Mouse (Mus musculus) neural tube, embryonic 11.5 days (tissue): Measurements from ENCODE around the gene Gm10309. TPM values are rescaled to one million over a fixed set of nuclear protein-coding genes. Genes with fewer than 3 reads are reported as not detected.

Source experiments
- ATAC-seq: fragments of 200-750 bp; cut with Nextera tagmentation; 2 replicates; pipeline ENCODE4 v1.8.0; 2017; ENCODE audit warnings: moderate number of reproducible peaks, mild to moderate bottlenecking, moderate TSS enrichment, moderate library complexity; ENCODE audit not compliant: insufficient read depth, low FRiP score, low TSS enrichment
- DNase-seq: peaks from one replicate; pipeline ENCODE4 v3.0.0-alpha.2; 2015; ENCODE audit warnings: low spot score
- H3K27ac ChIP-seq: fragments of 300-500 bp; sonication (generic); 2 replicates; pipeline ENCODE4 v1.5.1; 2014; ENCODE audit warnings: low read depth, mild to moderate bottlenecking, low read length
- H3K27me3 ChIP-seq: fragments of 300-500 bp; sonication (generic); 2 replicates; pipeline ENCODE4 v1.6.1; 2014; ENCODE audit warnings: mild to moderate bottlenecking, low read length, mixed read lengths; ENCODE audit not compliant: control insufficient read depth, insufficient read depth
- H3K36me3 ChIP-seq: fragments of 300-500 bp; sonication (generic); 2 replicates; pipeline ENCODE4 v1.6.1; 2014; ENCODE audit warnings: mild to moderate bottlenecking, low read length, moderate library complexity, mixed read lengths; ENCODE audit not compliant: control insufficient read depth, insufficient read depth
- H3K4me1 ChIP-seq: fragments of 300-500 bp; sonication (generic); 2 replicates; pipeline ENCODE4 v1.6.1; 2014; ENCODE audit warnings: low read length, mixed read lengths; ENCODE audit not compliant: control insufficient read depth, insufficient read depth
- H3K4me2 ChIP-seq: fragments of 300-500 bp; sonication (generic); 2 replicates; pipeline ENCODE4 v1.6.1; 2014; ENCODE audit warnings: low read depth, mild to moderate bottlenecking, moderate library complexity
- H3K4me3 ChIP-seq: fragments of 300-500 bp; sonication (generic); 2 replicates; pipeline ENCODE4 v1.5.1; 2014; ENCODE audit warnings: low read depth, low read length
- H3K9ac ChIP-seq: fragments of 300-500 bp; sonication (generic); 2 replicates; pipeline ENCODE4 v1.6.1; 2014; ENCODE audit warnings: mild to moderate bottlenecking, low read length
- H3K9me3 ChIP-seq: fragments of 300-500 bp; sonication (generic); 2 replicates; pipeline ENCODE4 v1.6.1; 2016; ENCODE audit warnings: low read length; ENCODE audit not compliant: control insufficient read depth
- WGBS: fragments of 180-500 bp; shearing (Covaris S2); extraction: QIAGEN DNeasy Blood & Tissue Kit; methylation state at CpG from one replicate; pipeline ENCODE4 v1.1.7; 2014; 5-methylcytosine and 5-hydroxymethylcytosine counted together
- polyA plus RNA-seq: library from polyadenylated mRNA; unstranded; fragments of >200 nt; fragmentation: Nextera tagmentation; extraction: Ambion mirVana; gene quantifications from 2 replicates; pipeline ENCODE4 v1.2.1, GENCODE M21; 2014

The Gm10309 gene
- polyA plus RNA-seq, 1 experiment from 2014 or later: 0.23 TPM

DNA sequence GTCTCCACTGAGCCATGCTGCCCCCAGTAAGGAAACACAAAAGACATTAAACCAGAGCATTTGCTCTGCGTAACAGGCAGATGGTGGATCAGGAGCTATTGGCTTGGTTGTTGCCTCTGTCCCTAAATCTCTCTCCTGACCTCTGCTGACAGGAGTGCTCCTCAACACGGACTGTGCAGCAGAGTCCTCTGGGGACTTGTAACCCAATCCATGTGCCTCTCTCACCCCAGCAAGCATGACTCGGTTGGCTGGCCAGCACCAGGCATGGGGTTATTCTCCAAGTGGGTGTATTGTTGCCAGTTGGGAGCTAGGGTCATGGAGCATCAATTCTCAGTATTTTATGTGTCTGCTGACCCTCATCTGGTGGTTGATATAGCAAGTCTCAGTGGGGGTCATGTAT, 41.7 kb downstream of the Gm10309 start:
- Histone ChIP-seq H3K36me3 (no peaks in the 10 kb centered on the region), H3K27ac (no peak overlapping the region), H3K4me3 (no peak overlapping the region), H3K9ac (no peak overlapping the region), H3K4me2 (no peak overlapping the region), H3K9me3 (no peaks in the 10 kb centered on the region), H3K27me3 (no peaks in the 10 kb centered on the region), H3K4me1 (peaks cover 14% of the 10 kb centered on the region)
- WGBS: 43% methylated on average over 3 of the region's 3 CpGs
- DNase-seq: no peak
- no peak for ATAC-seq

DNA sequence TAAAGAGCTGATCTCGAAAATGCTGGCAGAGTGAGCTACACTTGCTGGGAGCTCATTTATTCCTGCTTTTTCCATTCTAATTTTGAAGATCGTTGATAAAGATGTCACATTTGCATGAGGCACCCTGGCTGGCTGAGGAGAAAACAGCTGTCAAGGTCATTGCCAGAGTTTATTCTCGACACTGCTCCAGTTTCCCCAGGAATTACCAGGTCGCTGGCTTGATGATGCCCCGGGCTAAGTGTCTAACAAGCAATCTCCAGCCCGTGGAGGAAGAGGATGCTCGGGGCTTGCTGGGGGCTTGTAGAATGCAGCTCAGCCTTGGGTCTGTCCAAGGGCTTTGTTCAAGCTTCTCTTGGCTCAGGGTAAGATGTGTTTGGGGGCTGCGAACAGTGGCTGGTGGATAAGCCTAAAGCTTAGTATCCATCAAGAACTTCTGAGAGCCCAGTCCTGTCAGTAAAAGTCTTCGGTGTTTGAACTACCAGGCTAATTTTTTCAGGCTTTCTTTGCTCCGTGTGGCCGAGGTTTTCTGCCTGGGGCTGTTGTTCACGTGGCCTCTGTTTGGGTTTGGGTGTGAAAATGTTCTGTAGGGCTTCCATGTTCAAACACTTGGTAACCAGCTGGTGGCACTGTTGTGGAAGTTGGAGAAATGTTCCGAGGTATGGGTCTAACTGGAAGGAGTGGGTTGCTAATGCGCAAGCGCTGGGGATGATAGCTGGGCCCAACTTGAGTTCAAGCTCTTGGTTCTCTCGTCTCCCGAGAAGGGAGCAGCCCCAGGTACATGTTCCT, 44.2 kb downstream of the Gm10309 start:
- Histone ChIP-seq H3K36me3 (no peaks in the 10 kb centered on the region), H3K4me3 (no peak overlapping the region), H3K27me3 (no peaks in the 10 kb centered on the region), H3K4me1 (peaks cover 13% of the 10 kb centered on the region), H3K4me2 (no peak overlapping the region), H3K27ac (no peak overlapping the region), H3K9ac (no peak overlapping the region), H3K9me3 (no peaks in the 10 kb centered on the region)
- ATAC-seq (no peak), DNase-seq (no peak)
- WGBS: 78% methylated on average over 17 of the region's 17 CpGs

DNA sequence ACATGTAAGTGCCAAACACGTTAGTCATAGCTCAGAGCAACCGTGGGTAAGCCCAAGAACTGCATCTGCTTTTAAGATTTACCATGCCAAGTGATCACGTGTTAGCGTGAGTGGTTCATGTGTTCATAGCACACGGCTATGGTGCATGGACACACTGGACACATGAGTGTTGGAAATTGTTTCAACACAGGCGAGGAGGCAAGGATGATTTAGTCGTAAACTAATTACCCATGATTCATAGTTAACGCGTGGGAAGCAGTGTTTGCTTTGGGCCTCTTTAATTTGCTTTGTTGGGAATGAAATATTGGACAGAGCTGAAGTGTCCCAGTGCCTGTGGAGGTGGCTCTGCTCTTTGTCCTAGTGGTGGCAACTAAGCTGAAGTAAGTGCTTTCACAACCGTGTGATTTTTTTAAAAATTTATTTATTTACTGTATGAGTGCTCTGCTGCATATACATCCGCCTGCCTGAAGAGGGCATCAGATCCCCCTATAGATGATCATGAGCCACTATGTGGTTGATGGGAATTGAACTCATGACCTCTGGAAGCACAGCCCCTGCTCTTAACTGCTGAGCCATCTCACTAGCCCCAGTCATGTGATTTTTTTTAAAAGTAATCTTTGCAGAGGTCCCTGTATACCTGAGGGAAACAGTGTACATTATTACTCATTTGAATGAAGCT, 46.6 kb downstream of the Gm10309 start:
- no peak for ATAC-seq
- no peak for DNase-seq
- 78% methylated on average over 11 of the region's 11 CpGs for WGBS
- Histone ChIP-seq H3K4me2 (no peak overlapping the region), H3K27ac (no peak overlapping the region), H3K9ac (no peak overlapping the region), H3K4me3 (no peak overlapping the region), H3K9me3 (no peaks in the 10 kb centered on the region), H3K36me3 (no peaks in the 10 kb centered on the region), H3K4me1 (no peaks in the 10 kb centered on the region), H3K27me3 (no peaks in the 10 kb centered on the region)

GRCm38 (mm10) chr17:86456512-86456911, 48.5 kb downstream of the Gm10309 start:
- Histone ChIP-seq H3K27me3 (no peaks in the 10 kb centered on the region), H3K27ac (no peak overlapping the region), H3K4me2 (no peak overlapping the region), H3K4me3 (no peak overlapping the region), H3K36me3 (no peaks in the 10 kb centered on the region), H3K4me1 (no peaks in the 10 kb centered on the region), H3K9ac (no peak overlapping the region), H3K9me3 (no peaks in the 10 kb centered on the region)
- no peak for DNase-seq
- no peak for ATAC-seq
- 86% methylated on average over 6 of the region's 6 CpGs for WGBS

DNA sequence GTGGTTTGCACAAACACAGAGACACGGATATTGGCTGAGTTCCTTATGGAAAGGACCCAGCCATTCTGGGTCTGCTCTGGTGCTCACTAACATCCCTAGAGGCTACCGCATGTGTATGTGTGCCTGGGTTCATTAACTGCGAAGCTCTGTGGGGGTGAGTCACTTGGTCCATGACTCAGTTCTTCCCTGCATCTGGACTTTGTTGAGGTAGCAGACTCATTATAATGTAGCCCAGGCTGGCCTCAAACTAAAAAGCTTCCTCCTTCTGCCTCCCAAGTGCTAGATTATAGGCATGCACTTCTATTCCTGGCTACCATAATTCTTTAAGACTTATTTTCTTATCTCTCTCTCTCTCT, 50.7 kb downstream of the Gm10309 start:
- Histone ChIP-seq H3K4me2 (no peak overlapping the region), H3K4me3 (no peak overlapping the region), H3K4me1 (no peaks in the 10 kb centered on the region), H3K36me3 (no peaks in the 10 kb centered on the region), H3K9ac (no peak overlapping the region), H3K27ac (no peak overlapping the region), H3K9me3 (no peaks in the 10 kb centered on the region), H3K27me3 (no peaks in the 10 kb centered on the region)
- 82% methylated on average over 3 of the region's 3 CpGs for WGBS
- DNase-seq (no peak), ATAC-seq (no peak)

GRCm38 (mm10) chr17:86453673-86454350, 51.2 kb downstream of the Gm10309 start:
- Histone ChIP-seq H3K9ac (no peak overlapping the region), H3K36me3 (no peaks in the 10 kb centered on the region)

GRCm38 (mm10) chr17:86452934-86453333, 52.1 kb downstream of the Gm10309 start:
- H3K4me3 ChIP-seq: no peak overlapping the region
- no peak overlapping the region for H3K27ac ChIP-seq
- no peaks in the 10 kb centered on the region for H3K36me3 ChIP-seq
- H3K9ac ChIP-seq: no peak overlapping the region
- DNase-seq (no peak), ATAC-seq (no peak)
- no peaks in the 10 kb centered on the region for H3K27me3 ChIP-seq
- H3K4me1 ChIP-seq: no peaks in the 10 kb centered on the region
- WGBS: 91% methylated on average over 4 of the region's 4 CpGs
- no peak overlapping the region for H3K4me2 ChIP-seq
- H3K9me3 ChIP-seq: no peaks in the 10 kb centered on the region; the same call in 1 of the 2 replicates

More at GRCm38 (mm10) chr17:86453673-86454350, 51.2 kb downstream of the Gm10309 start:
- no peak for DNase-seq
- Histone ChIP-seq H3K9me3 (no peaks in the 10 kb centered on the region), H3K27ac (no peak overlapping the region), H3K4me3 (no peak overlapping the region), H3K4me2 (no peak overlapping the region), H3K27me3 (no peaks in the 10 kb centered on the region), H3K4me1 (no peaks in the 10 kb centered on the region)
- 83% methylated on average over 14 of the region's 14 CpGs for WGBS
- no peak for ATAC-seq
